Mouse (Mus musculus) liver, postnatal 0 days (tissue): ENCODE measurements at regions not wholly inside any gene's neighbourhood (a gene's known extent, or its start where the extent isn't known, plus 50 kb on each side); places are given as distances from the start of the nearest gene placed in this dataset.

Source experiments
- CTCF ChIP-seq: sonication (generic); IDR thresholded peaks from 2 replicates; pipeline ENCODE4 v1.5.1; 2016; ENCODE audit warnings: antibody characterized with exemption, low read depth
- EP300 ChIP-seq: IDR thresholded peaks from 2 replicates; pipeline ENCODE4 v1.6.1; 2016; ENCODE audit warnings: antibody characterized with exemption, low read depth, mild to moderate bottlenecking

GRCm38 (mm10) chr2:170257671-170258235 lies 109.8 kb upstream of the Zfp217 start:
- TF ChIP-seq CTCF (no peak), EP300 (no peak)
